Mouse (Mus musculus) neural tube, embryonic 14.5 days (tissue): Measurements from ENCODE around the gene Slfn8. TPM values are rescaled to one million over a fixed set of nuclear protein-coding genes. Genes with fewer than 3 reads are reported as not detected.
"Not testable (repeated sequence)": the region's sequence is repeated elsewhere in the genome, so short reads cannot be mapped to it uniquely, and the experiment has no call there.

Experiments used
- ATAC-seq: fragments of 200-750 bp; cut with Nextera tagmentation; 2 replicates; pipeline ENCODE4 v1.8.0; 2017; ENCODE audit warnings: low read depth, mild to moderate bottlenecking, moderate TSS enrichment, moderate library complexity
- H3K27ac ChIP-seq: fragments of 300-500 bp; sonication (generic); 2 replicates; pipeline ENCODE4 v1.5.1; 2014; ENCODE audit warnings: low read depth, mild to moderate bottlenecking, control low read depth, low read length, moderate library complexity, mixed read lengths
- H3K27me3 ChIP-seq: fragments of 300-500 bp; sonication (generic); 2 replicates; pipeline ENCODE4 v1.6.1; 2014; ENCODE audit warnings: low read length; ENCODE audit not compliant: control insufficient read depth, insufficient read depth
- H3K36me3 ChIP-seq: fragments of 300-500 bp; sonication (generic); 2 replicates; pipeline ENCODE4 v1.6.1; 2014; ENCODE audit warnings: low read length, mixed read lengths; ENCODE audit not compliant: control insufficient read depth, insufficient read depth
- H3K4me1 ChIP-seq: fragments of 300-500 bp; sonication (generic); 2 replicates; pipeline ENCODE4 v1.6.1; 2014; ENCODE audit warnings: low read length; ENCODE audit not compliant: control insufficient read depth, insufficient read depth
- H3K4me2 ChIP-seq: fragments of 300-500 bp; sonication (generic); 2 replicates; pipeline ENCODE4 v1.6.1; 2014; ENCODE audit warnings: mild to moderate bottlenecking, low read depth, low read length, control low read depth
- H3K4me3 ChIP-seq: fragments of 300-500 bp; sonication (generic); 2 replicates; pipeline ENCODE4 v1.5.1; 2014; ENCODE audit warnings: low read depth, low read length, control low read depth, mixed read lengths
- H3K9ac ChIP-seq: fragments of 300-500 bp; sonication (generic); replicated peaks from 2 replicates; pipeline ENCODE4 v1.6.1; 2014; ENCODE audit warnings: low read depth, mild to moderate bottlenecking, control low read depth, low read length, mixed read lengths
- H3K9me3 ChIP-seq: fragments of 300-500 bp; sonication (generic); 2 replicates; pipeline ENCODE4 v1.6.1; 2016; ENCODE audit warnings: low read length; ENCODE audit not compliant: control insufficient read depth
- WGBS: fragments of 180-500 bp; shearing (Covaris S2); extraction: QIAGEN DNeasy Blood & Tissue Kit; methylation state at CpG from one replicate; pipeline ENCODE4 v1.1.7; 2014; 5-methylcytosine and 5-hydroxymethylcytosine counted together
- polyA plus RNA-seq: library from polyadenylated mRNA; unstranded; fragments of >200 nt; fragmentation: Nextera tagmentation; extraction: Ambion mirVana; gene quantifications from 2 replicates; pipeline ENCODE4 v1.2.1, GENCODE M21; 2014

The Slfn8 gene
- polyA plus RNA-seq, 1 experiment from 2014 or later: 0.07 TPM

- WGBS: 82% methylated on average over 18 of the region's 18 CpGs
- not testable (repeated sequence) for H3K36me3 ChIP-seq, H3K9ac ChIP-seq, H3K4me3 ChIP-seq, H3K27me3 ChIP-seq, H3K4me1 ChIP-seq, H3K27ac ChIP-seq, ATAC-seq, H3K4me2 ChIP-seq, H3K9me3 ChIP-seq
Observed at GRCm38 (mm10) chr11:83019561-83020519, 770 bp downstream of the Slfn8 start.

DNA sequence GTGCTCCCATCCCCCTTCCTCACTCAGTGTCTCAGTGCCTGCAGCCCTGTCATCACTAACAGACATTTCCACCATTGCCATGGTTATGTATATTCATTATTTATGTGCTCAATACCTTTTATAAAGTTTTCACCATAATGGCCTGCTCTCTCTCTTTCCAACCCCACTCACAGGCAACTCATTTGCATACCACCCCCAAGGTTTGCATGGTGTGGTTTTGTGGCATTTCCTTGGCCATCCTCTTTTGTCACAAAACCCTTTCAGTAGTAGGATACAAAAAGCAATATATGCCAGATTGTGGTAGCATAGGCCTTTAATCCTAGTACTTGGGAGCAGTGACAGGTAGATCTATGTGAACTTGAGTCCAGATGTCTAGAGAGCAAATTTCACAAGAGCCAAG, 4.5 kb downstream of the Slfn8 start:
- no peaks in the 10 kb centered on the region for H3K27me3 ChIP-seq
- ATAC-seq: no peak
- H3K4me2 ChIP-seq: no peak overlapping the region
- no peaks in the 10 kb centered on the region for H3K9me3 ChIP-seq
- no peaks in the 10 kb centered on the region for H3K36me3 ChIP-seq
- H3K4me1 ChIP-seq: no peaks in the 10 kb centered on the region
- no peak overlapping the region for H3K4me3 ChIP-seq
- no peak overlapping the region for H3K27ac ChIP-seq
- no peak overlapping the region for H3K9ac ChIP-seq

DNA sequence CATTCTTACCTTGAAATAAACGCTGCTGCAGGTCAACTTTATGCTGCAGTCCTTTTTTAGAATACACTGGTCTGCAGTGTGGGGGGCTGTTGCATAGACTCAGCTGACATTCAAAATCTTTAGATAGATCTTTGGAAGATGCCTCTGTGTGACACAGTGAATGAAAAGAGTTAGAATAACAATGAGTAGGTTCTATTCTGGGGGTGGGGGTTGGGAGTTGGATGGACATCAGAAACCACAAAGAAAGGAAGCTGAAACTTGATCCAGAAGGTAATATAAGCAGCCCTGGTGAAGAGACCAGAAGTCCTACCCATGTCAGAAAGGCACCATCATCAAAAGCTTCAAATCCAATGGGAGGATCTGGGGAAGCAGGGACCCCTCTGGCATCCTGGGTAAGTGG, 7.3 kb downstream of the Slfn8 start:
- H3K4me1 ChIP-seq: no peaks in the 10 kb centered on the region
- H3K27ac ChIP-seq: no peak overlapping the region
- H3K4me2 ChIP-seq: no peak overlapping the region
- no peaks in the 10 kb centered on the region for H3K27me3 ChIP-seq
- no peaks in the 10 kb centered on the region for H3K36me3 ChIP-seq
- H3K9me3 ChIP-seq: no peaks in the 10 kb centered on the region
- H3K4me3 ChIP-seq: no peak overlapping the region
- no peak overlapping the region for H3K9ac ChIP-seq
- no peak for ATAC-seq
- WGBS: 72% methylated on average over 1 of the region's 1 CpGs

GRCm38 (mm10) chr11:82991469-82992166, 29.0 kb downstream of the Slfn8 start, which contains the start of gene Slfn9:
Gene Slfn9 (minus strand): TSS chr11:82991830.
- H3K36me3 ChIP-seq: no peaks in the 10 kb centered on the region
- H3K27me3 ChIP-seq: 0 out of 2 replicates have a peak, but pooled peaks cover 4% of the 10 kb centered on the region
- H3K27ac ChIP-seq: no peak within 1 kb of the TSS
- no peaks in the 10 kb centered on the region for H3K9me3 ChIP-seq
- no peak for ATAC-seq
- H3K9ac ChIP-seq: 0 out of 2 replicates have a peak within 1 kb of the TSS, but pooled peaks have one; percentile 16
- H3K4me2 ChIP-seq: peak within 1 kb of the TSS; percentile 55
- 8% methylated on average over 14 of the region's 14 CpGs for WGBS
- no peaks in the 10 kb centered on the region for H3K4me1 ChIP-seq
- H3K4me3 ChIP-seq: peak within 1 kb of the TSS; percentile 28

DNA sequence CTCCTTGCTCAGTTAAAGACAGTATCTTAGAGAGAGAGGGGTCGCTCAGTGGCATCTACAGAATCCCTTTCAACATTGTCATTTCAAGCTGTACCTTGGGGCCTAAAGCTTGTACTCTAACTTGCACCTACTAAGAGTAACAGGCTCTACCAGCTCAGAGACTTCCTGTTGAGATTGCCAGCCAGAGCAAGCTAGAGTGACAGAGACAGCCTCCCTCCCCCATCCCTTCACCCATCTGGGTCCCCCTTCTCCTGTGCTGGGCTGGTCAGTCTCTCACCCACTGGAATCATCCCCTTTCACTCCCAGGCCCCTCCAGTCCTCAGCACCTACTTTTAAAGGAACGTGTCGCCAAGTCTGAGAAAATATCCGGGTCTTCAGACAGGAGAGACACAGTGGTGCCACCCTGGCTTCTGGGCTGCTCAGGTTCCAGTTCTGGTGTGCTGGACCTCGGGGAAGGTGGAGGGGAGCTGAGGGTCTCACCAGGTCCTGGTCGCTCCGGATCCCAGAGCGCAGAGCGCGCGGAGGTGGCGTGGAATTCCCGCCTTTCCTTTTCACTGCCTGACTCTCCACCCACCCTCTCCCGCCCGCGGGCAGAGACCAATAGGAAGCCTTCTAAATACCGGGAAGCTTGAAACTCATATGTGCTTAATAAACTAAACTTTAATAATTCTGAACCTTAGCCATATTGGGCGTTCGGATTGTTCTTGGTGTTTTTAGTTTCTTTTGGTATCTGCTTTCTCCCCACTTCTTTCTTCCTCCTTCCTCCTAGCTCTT, 29.8 kb downstream of the Slfn8 start:
- not testable (repeated sequence) for ATAC-seq, H3K9ac ChIP-seq, H3K36me3 ChIP-seq, H3K4me1 ChIP-seq, H3K9me3 ChIP-seq, H3K27me3 ChIP-seq, H3K27ac ChIP-seq
- 19% methylated on average over 18 of the region's 19 CpGs for WGBS
- peak overlapping the region; percentile 28 for H3K4me3 ChIP-seq
- H3K4me2 ChIP-seq: peak overlapping the region; percentile 55

GRCm38 (mm10) chr11:82989357-82989756, 31.3 kb downstream of the Slfn8 start:
- WGBS: 31% methylated on average over 12 of the region's 12 CpGs
- Histone ChIP-seq H3K27me3 (0 out of 2 replicates have a peak, but pooled peaks cover 4% of the 10 kb centered on the region), H3K36me3 (no peaks in the 10 kb centered on the region), H3K4me1 (no peaks in the 10 kb centered on the region), H3K27ac (no peak overlapping the region), H3K4me3 (no peak overlapping the region), H3K9ac (no peak overlapping the region), H3K4me2 (no peak overlapping the region; the same call in 1 of the 2 replicates), H3K9me3 (no peaks in the 10 kb centered on the region)
- ATAC-seq: no peak

GRCm38 (mm10) chr11:82987621-82988020, 33.0 kb downstream of the Slfn8 start:
- 90% methylated on average over 6 of the region's 6 CpGs for WGBS

DNA sequence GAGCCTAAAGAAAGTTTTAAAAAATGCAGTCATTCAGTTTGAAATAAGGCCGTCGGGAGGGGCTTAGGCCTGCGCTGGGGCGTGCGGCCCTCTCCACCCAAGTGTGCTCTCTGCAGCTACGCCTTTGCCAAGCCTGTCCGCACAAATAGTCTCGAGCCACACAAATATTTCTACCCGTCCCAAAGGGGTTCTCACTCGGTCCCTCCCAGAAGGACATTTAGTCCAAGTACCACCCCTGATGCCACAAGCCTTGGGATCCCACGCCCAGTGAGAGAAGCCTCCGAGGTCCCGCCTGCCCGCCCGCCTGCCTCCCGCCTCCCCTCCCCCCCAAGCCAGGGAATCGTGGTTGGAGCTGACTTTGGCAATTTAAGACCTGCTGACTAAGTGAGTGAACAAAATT, 37.4 kb downstream of the Slfn8 start:
- 88% methylated on average over 17 of the region's 17 CpGs for WGBS

More at GRCm38 (mm10) chr11:82987621-82988020, 33.0 kb downstream of the Slfn8 start:
- Histone ChIP-seq H3K27ac (no peak overlapping the region), H3K36me3 (no peaks in the 10 kb centered on the region), H3K4me3 (no peak overlapping the region), H3K9ac (no peak overlapping the region), H3K9me3 (no peaks in the 10 kb centered on the region), H3K4me1 (no peaks in the 10 kb centered on the region), H3K4me2 (no peak overlapping the region), H3K27me3 (0 out of 2 replicates have a peak, but pooled peaks cover 4% of the 10 kb centered on the region)
- no peak for ATAC-seq

More for the DNA sequence above, 37.4 kb downstream of the Slfn8 start:
- no peak for ATAC-seq
- no peaks in the 10 kb centered on the region for H3K4me1 ChIP-seq
- H3K4me3 ChIP-seq: no peak overlapping the region
- no peaks in the 10 kb centered on the region for H3K9me3 ChIP-seq
- H3K36me3 ChIP-seq: no peaks in the 10 kb centered on the region
- H3K4me2 ChIP-seq: no peak overlapping the region
- no peak overlapping the region for H3K27ac ChIP-seq
- no peaks in the 10 kb centered on the region for H3K27me3 ChIP-seq
- no peak overlapping the region for H3K9ac ChIP-seq
